Mouse (Mus musculus) embryonic facial prominence, embryonic 14.5 days (tissue): ENCODE results near the gene Bsg. TPM values are rescaled to one million over a fixed set of nuclear protein-coding genes. Genes with fewer than 3 reads are reported as not detected.

Experiments
- ATAC-seq: fragments of 200-750 bp; cut with Nextera tagmentation; 2 replicates; pipeline ENCODE4 v1.8.0; 2017; ENCODE audit warnings: low read depth, moderate number of reproducible peaks, moderate TSS enrichment
- DNase-seq: peaks from one replicate; pipeline ENCODE4 v3.0.0-alpha.2; 2015; ENCODE audit warnings: low spot score
- H3K27ac ChIP-seq: fragments of 300-500 bp; sonication (generic); replicated peaks from 2 replicates; pipeline ENCODE4 v1.5.1; 2014; ENCODE audit warnings: low read depth, mild to moderate bottlenecking, low read length, moderate library complexity
- H3K27me3 ChIP-seq: fragments of 300-500 bp; sonication (generic); replicated peaks from 2 replicates; pipeline ENCODE4 v1.6.1; 2014; ENCODE audit warnings: low read length; ENCODE audit not compliant: control insufficient read depth, insufficient read depth
- H3K36me3 ChIP-seq: fragments of 300-500 bp; sonication (generic); 2 replicates; pipeline ENCODE4 v1.6.1; 2014; ENCODE audit warnings: low read length, mixed read lengths; ENCODE audit not compliant: control insufficient read depth, insufficient read depth
- H3K4me1 ChIP-seq: fragments of 300-500 bp; sonication (generic); 2 replicates; pipeline ENCODE4 v1.6.1; 2014; ENCODE audit warnings: antibody characterized with exemption, low read length; ENCODE audit not compliant: control insufficient read depth, insufficient read depth
- H3K4me2 ChIP-seq: fragments of 300-500 bp; sonication (generic); 2 replicates; pipeline ENCODE4 v1.6.1; 2014; ENCODE audit warnings: low read depth, mild to moderate bottlenecking, low read length, moderate library complexity, mixed read lengths
- H3K4me3 ChIP-seq: fragments of 300-500 bp; sonication (generic); 2 replicates; pipeline ENCODE4 v1.5.1; 2014; ENCODE audit warnings: low read depth, mild to moderate bottlenecking, low read length
- H3K9ac ChIP-seq: fragments of 300-500 bp; sonication (generic); 2 replicates; pipeline ENCODE4 v1.6.1; 2014; ENCODE audit warnings: low read depth, mild to moderate bottlenecking, low read length, moderate library complexity, mixed read lengths
- H3K9me3 ChIP-seq: fragments of 300-500 bp; sonication (generic); 2 replicates; pipeline ENCODE4 v1.6.1; 2016; ENCODE audit warnings: low read length; ENCODE audit not compliant: control insufficient read depth
- WGBS: fragments of 180-500 bp; shearing (Covaris S2); extraction: QIAGEN DNeasy Blood & Tissue Kit; methylation state at CpG from one replicate; pipeline ENCODE4 v1.1.7; 2014; 5-methylcytosine and 5-hydroxymethylcytosine counted together
- polyA plus RNA-seq: library from polyadenylated mRNA; unstranded; fragments of >200 nt; fragmentation: Nextera tagmentation; extraction: Ambion mirVana; gene quantifications from 2 replicates; pipeline ENCODE4 v1.2.1, GENCODE M21; 2014

Bsg gene
- polyA plus RNA-seq, 1 experiment from 2014 or later, result 846 TPM

DNA sequence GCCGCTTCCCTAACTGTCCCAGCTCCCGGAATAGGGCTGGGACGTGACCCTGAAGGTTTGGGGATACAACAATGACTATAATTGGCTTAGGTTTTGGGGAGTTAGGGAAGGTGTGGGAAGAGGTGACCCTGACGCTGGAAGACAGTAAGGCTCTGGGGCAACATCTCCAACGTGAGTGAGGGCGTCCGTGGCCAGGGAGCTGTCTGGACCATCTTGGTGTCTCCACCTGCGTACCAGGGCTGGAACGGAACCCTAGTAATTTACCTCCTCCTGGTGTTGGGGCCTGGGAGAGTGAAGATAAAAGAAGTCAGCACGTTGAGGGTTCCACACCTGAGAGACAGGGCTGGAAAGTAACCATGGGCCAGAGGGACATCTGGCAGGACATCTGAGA, 674 bp downstream of the Bsg start:
- Histone ChIP-seq H3K27me3 (no peaks in the 10 kb centered on the region), H3K4me3 (peak overlapping the region; percentile 89), H3K4me2 (peak overlapping the region; percentile 94), H3K4me1 (peaks cover 23% of the 10 kb centered on the region), H3K9ac (peak overlapping the region; percentile 95), H3K27ac (peak overlapping the region; percentile 87), H3K36me3 (peaks cover 25% of the 10 kb centered on the region), H3K9me3 (no peaks in the 10 kb centered on the region)
- WGBS, result 5% methylated on average over 10 of the region's 10 CpGs
- DNase-seq, result no peak
- no peak for ATAC-seq

DNA sequence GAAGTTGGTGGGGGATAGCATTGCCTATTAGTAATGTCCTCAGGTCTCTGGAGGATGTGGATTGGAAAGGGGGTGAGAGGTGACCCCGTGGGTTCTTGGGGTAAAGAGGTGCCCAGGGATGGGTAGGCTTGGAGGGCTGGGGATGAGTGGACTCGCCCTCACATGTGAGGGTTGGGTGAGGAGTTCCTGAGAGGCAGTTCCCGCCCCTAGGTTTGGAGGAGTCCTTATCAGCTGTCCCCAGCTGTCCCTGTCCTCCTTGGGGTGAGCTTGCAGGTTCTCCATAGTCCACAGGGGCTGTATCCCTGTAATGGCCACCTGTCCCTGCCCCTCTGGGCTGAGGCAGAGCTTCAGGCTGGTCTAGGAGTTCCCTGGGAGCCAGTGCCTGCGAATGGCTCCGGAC, 1.7 kb downstream of the Bsg start:
- WGBS, result 89% methylated on average over 5 of the region's 5 CpGs
- ATAC-seq (no peak), DNase-seq (no peak)

DNA sequence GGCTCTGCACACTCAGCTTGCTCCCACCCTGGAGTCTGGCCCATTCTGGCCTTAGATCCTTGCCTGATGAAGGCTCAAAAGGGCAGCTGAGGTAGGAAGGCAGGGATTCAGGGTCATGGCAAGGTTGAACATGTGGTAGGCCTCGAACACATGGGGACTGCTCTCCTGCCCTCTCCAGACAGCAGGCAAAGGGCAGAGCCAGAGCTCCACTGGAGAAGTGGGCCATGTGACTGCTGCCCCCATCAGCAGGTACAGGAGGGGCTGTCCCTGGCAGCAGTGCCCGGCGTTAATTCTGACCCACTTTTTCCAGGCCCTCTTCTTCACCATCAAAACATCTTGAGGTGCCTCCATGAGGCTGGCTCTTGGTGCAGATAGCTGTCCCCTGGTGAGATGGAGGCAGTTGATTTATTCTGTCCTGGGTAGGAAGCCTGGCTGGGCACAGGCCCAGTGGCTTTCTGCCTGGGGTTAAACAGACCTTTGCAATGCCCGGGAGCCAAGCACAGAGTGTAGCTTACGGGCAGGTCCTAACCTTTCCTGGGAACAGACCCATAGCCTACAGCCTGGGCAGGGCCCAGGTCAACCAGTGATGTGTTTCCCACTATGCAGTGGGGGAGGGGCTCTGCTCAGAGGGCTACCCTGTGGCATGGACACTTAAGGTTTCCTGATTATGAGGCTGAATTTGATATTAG, 2.3 kb downstream of the Bsg start:
- peaks cover 22% of the 10 kb centered on the region for H3K4me1 ChIP-seq
- H3K4me3 ChIP-seq, result peak overlapping the region; percentile 10; the same call in 1 of the 2 replicates

More for the DNA sequence above, 1.7 kb downstream of the Bsg start:
- H3K9ac ChIP-seq, result peak overlapping the region; percentile 95
- no peaks in the 10 kb centered on the region for H3K9me3 ChIP-seq
- H3K36me3 ChIP-seq, result peaks cover 35% of the 10 kb centered on the region
- peaks cover 23% of the 10 kb centered on the region for H3K4me1 ChIP-seq
- no peaks in the 10 kb centered on the region for H3K27me3 ChIP-seq
- H3K27ac ChIP-seq, result no peak overlapping the region
- peak overlapping the region; percentile 89 for H3K4me3 ChIP-seq
- H3K4me2 ChIP-seq, result peak overlapping the region; percentile 94

DNA sequence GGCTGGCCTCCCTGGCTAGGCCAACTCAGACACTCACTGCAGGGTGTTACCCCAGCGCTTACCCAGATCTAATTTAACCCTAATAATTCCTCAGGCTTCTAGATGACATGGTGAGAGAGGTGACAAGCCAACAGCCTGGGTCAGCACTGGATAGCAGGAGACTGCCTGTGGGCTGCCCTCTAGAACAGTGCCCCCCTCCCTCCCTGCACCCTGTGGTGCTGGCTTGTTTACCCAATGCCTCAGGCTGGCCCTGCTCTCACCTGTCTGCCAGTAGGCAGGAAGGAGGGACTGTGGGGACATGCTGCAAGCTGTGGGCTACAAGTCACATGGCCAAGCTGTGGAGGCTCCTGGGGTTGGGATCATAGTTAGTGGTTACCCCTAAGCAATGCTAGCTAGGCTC, 2.9 kb downstream of the Bsg start:
- Histone ChIP-seq H3K27me3 (no peaks in the 10 kb centered on the region), H3K4me1 (peaks cover 20% of the 10 kb centered on the region), H3K9me3 (no peaks in the 10 kb centered on the region), H3K4me3 (no peak overlapping the region), H3K4me2 (peak overlapping the region; percentile 94; the same call in 1 of the 2 replicates), H3K27ac (no peak overlapping the region), H3K9ac (no peak overlapping the region), H3K36me3 (peaks cover 47% of the 10 kb centered on the region)
- 80% methylated on average over 1 of the region's 1 CpGs for WGBS
- no peak for DNase-seq
- ATAC-seq, result no peak

More for the DNA sequence above, 2.3 kb downstream of the Bsg start:
- H3K27ac ChIP-seq, result no peak overlapping the region
- peak overlapping the region; percentile 94 for H3K4me2 ChIP-seq
- 90% methylated on average over 5 of the region's 5 CpGs for whole genome bisulfite sequencing
- H3K36me3 ChIP-seq, result peaks cover 41% of the 10 kb centered on the region
- no peaks in the 10 kb centered on the region for H3K27me3 ChIP-seq
- DNase-seq (no peak), ATAC-seq (no peak)
- no peaks in the 10 kb centered on the region for H3K9me3 ChIP-seq
- H3K9ac ChIP-seq, result peak overlapping the region; percentile 45

DNA sequence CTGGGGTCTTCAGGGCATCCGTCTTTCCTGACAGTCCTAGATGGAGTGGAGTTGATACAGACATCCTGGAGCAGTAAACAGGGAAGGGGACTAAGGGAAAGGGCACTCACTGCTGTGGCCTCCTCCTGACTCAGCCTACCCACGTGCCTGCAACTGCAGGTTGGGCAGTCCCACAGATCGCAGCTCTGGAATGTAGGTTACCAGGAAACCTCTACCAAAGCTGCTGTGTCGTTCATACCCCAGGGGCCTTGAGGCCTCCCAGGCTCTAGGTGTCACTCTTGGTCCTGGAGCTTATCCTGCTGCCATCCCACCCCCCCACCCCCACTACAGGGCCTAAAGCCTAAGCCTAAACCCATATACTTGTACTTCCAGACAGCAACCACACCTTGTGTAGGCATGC, 3.5 kb downstream of the Bsg start:
- H3K9ac ChIP-seq, result no peak overlapping the region
- peaks cover 48% of the 10 kb centered on the region for H3K36me3 ChIP-seq
- 71% methylated on average over 4 of the region's 4 CpGs for WGBS
- no peaks in the 10 kb centered on the region for H3K27me3 ChIP-seq
- DNase-seq (no peak), ATAC-seq (no peak)
- peaks cover 20% of the 10 kb centered on the region for H3K4me1 ChIP-seq
- no peak overlapping the region for H3K27ac ChIP-seq
- H3K4me2 ChIP-seq, result no peak overlapping the region
- H3K4me3 ChIP-seq, result no peak overlapping the region
- H3K9me3 ChIP-seq, result no peaks in the 10 kb centered on the region

DNA sequence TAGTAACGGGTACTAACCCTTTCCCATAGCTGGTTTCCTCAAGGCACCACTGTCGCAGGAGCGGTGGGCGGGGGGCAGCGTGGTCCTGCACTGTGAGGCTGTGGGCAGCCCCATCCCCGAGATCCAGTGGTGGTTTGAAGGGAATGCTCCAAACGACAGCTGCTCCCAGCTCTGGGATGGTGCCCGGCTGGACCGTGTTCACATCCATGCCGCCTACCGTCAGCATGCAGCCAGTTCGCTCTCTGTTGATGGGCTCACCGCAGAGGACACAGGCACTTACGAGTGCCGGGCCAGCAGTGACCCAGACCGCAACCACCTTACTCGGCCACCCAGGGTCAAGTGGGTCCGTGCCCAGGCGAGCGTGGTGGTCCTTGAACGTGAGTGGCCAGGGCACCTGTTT, 4.4 kb downstream of the Bsg start:
- Histone ChIP-seq H3K36me3 (peaks cover 48% of the 10 kb centered on the region), H3K9me3 (no peaks in the 10 kb centered on the region), H3K4me1 (peaks cover 20% of the 10 kb centered on the region), H3K4me3 (no peak overlapping the region), H3K27ac (no peak overlapping the region), H3K9ac (no peak overlapping the region), H3K4me2 (no peak overlapping the region), H3K27me3 (no peaks in the 10 kb centered on the region)
- no peak for DNase-seq
- WGBS, result 87% methylated on average over 21 of the region's 21 CpGs
- no peak for ATAC-seq

DNA sequence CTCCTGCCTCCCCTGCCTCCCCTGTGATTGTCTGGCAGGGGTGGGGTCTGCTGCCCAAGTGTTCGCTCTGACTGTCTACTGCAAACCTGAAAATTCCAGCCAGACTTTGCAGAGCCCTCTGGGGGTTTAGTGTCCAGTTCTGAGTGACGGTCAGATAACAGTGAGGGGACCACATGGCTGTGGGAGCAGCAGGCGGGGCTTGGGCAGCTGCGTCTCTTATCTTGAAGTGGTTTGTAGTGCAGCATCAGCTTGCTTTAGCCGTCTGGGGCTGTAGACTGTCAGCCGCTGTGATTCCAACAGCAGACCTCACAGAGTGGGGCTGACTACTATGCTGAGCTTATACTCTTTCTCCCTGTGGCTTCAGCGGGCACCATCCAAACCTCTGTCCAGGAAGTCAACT, 5.0 kb downstream of the Bsg start:
- H3K36me3 ChIP-seq, result peaks cover 48% of the 10 kb centered on the region
- ATAC-seq, result no peak

DNA sequence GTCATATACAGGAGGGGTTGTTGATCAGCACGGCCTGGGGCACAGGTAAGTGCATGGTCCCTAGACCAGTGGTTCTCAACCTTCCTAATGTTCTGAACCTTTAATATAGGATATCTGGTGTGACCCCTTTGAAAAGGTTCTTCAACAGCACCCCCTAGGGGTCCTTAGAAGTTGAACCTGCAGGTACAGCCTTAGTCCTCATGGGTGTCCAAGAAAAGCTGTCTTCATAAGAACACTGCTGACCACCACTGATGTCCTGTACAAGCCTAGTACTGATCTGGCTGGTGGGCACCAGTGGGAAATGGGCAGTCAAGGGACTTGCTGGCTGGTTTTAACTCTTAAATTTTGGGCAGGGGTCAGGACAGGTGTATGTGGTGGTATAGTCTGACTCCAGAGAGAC, 7.7 kb downstream of the Bsg start:
- H3K27ac ChIP-seq, result no peak overlapping the region
- H3K4me2 ChIP-seq, result no peak overlapping the region
- no peak overlapping the region for H3K4me3 ChIP-seq
- peaks cover 26% of the 10 kb centered on the region for H3K27me3 ChIP-seq
- peaks cover 2% of the 10 kb centered on the region; the same call in 1 of the 2 replicates for H3K4me1 ChIP-seq
- WGBS, result 80% methylated on average over 1 of the region's 1 CpGs
- DNase-seq (no peak), ATAC-seq (0 out of 2 replicates have a peak, but pooled peaks have one; percentile 5)
- no peaks in the 10 kb centered on the region for H3K9me3 ChIP-seq
- peaks cover 43% of the 10 kb centered on the region for H3K36me3 ChIP-seq
- H3K9ac ChIP-seq, result no peak overlapping the region

More for the DNA sequence above, 5.0 kb downstream of the Bsg start:
- Histone ChIP-seq H3K27me3 (no peaks in the 10 kb centered on the region), H3K27ac (no peak overlapping the region), H3K9me3 (no peaks in the 10 kb centered on the region), H3K4me2 (no peak overlapping the region), H3K4me1 (peaks cover 17% of the 10 kb centered on the region), H3K9ac (no peak overlapping the region), H3K4me3 (no peak overlapping the region)
- DNase-seq, result no peak
- 81% methylated on average over 7 of the region's 7 CpGs for WGBS
